Mouse (Mus musculus) skeletal muscle tissue, postnatal 0 days (tissue): ENCODE results near the gene Pla2g4a. TPM values are rescaled to one million over a fixed set of nuclear protein-coding genes. Genes with fewer than 3 reads are reported as not detected.

Experiments used
- polyA plus RNA-seq: library from polyadenylated mRNA; unstranded; fragments of >200 nt; fragmentation: Nextera tagmentation; extraction: Ambion mirVana; gene quantifications from 2 replicates; pipeline ENCODE4 v1.2.1, GENCODE M21; 2015

Gene Pla2g4a
- 3.6 and 5.0 TPM in 2 replicates for polyA plus RNA-seq

DNA sequence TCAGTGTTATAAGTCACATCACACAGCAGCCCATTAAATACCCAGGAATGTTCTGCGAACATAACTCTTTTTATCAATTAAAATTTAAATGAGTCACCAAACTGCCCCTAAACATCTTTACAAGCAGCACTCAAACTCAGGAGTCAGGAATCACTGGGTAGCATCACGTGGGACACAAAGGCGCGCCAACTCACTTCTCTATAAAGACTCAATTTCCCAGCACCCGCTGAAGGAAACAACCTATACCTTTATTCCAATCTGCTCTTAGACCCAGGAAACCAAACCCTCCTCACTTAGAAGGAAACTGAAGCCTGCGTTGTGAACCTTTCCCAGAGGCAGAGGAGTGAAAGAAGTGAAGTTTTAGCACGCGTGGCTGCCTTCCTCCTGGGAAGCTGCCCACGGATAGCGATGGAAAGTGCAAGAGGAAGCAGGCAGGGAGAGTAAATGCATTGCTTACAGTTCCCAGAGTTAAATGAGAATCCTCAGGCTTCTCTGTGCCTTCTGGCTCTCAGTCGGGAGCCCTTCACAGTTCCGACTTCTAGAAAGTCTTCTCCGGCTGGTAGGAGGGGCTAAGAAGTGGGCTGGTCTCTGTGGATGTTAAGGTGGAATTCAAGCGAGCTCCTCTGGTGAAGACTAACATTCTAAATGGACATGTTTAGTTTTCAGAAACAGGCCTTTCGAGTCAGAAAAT lies at the start of gene Pla2g4a:
Gene Pla2g4a, minus strand, starts transcription at position 557 of the 691 bp plus-strand sequence.

Other genes with a start within 250 kb of the Pla2g4a start
- 0.05 and 0.06 TPM in 2 replicates for gene Ptgs2, start 138.7 kb upstream of the Pla2g4a start, polyA plus RNA-seq